Mouse (Mus musculus): Measurements from ENCODE around the gene Gpm6a. TPM values are rescaled to one million over a fixed set of nuclear protein-coding genes. Genes with fewer than 3 reads are reported as not detected.

The Gpm6a gene
- polyA plus RNA-seq, 1 experiment from 2014 or later, result 3.6 TPM

DNA sequence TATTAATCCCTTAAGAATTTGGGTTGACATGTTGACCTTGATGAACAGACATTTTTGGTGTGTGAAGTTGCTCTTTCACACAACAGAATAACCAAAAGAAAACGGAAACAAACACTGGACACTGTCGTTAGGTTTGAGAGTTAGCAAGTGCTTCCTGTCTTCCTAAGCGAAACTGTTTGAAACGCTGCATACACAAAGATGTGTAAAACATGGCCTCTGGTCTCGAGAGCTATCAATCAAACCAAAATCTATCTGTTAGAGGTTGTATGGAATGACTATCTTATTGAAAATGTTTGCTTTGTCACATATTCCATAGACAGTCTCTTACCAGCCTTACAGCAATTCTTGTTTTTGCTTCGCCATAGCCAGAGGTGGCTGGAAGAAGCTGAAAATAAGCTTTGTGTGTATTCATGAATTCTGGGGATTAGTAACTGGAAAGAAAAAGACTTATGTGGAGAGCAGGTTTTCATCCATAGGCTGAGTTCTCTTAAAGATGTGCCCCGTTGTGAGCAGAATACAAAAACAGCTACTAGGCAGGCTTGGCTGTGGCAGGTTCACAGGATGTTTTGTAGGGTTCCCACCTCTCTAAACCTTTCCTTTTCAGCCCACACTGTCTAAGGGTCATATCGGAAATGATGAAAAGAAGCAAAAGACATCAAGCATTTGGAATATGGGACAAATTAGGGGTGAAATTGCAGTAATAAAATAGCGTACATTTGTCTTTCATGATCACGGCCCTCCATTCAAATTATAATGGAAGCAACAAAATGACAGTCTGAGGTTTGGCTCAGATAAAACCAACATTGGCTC is 71.4 kb downstream of the Gpm6a start:
- no peaks in the 10 kb centered on the region for H3K9me3 ChIP-seq (ENCODE audit: low read length)
- TF ChIP-seq EP300 (IDR thresholded peaks at IDR 0.05; ENCODE audit: low read depth), result no peak
- no peak for TF ChIP-seq CTCF (IDR thresholded peaks at IDR 0.05; ENCODE audit: low read depth)
- 59% methylated on average over 10 of the region's 10 CpGs for WGBS (ENCODE audit: insufficient replicate concordance)
- ATAC-seq, result no peak
- H3K9ac ChIP-seq (replicated peaks), result no peak overlapping the region
- H3K4me2 ChIP-seq (ENCODE audit: low read depth, low read length), result no peak overlapping the region
- no peak overlapping the region for H3K4me3 ChIP-seq (ENCODE audit: low read depth, low read length)
- no peaks in the 10 kb centered on the region for H3K4me1 ChIP-seq (ENCODE audit: insufficient read depth)
- no peaks in the 10 kb centered on the region for H3K36me3 ChIP-seq (replicated peaks; ENCODE audit: insufficient read depth, low read length)
- no peaks in the 10 kb centered on the region for H3K27me3 ChIP-seq (ENCODE audit: insufficient read depth, low read length)
- DNase-seq, result no peak
- H3K27ac ChIP-seq (ENCODE audit: low read depth), result no peak overlapping the region

DNA sequence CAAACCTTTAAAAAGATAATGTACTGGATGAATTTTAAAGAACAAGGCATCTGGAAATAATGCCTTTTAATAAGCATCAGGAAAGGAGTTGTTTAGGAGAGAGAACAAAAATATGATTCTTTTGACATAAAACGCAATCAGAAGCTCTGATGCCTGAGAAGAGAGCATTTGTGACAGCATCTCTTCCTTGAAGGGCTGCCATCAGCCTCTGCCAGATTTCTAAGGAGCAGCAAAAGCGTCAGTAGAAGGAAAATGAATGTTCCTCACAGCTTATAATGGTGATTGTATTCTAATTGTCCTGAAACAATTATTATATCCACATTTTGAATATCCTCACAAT is 72.0 kb downstream of the Gpm6a start:
- 70% methylated on average over 2 of the region's 2 CpGs for WGBS (ENCODE audit: insufficient replicate concordance)
- H3K4me3 ChIP-seq (ENCODE audit: low read depth, low read length), result no peak overlapping the region
- ATAC-seq (no peak), DNase-seq (no peak)
- no peak overlapping the region for H3K27ac ChIP-seq (ENCODE audit: low read depth)
- H3K9me3 ChIP-seq (ENCODE audit: low read length), result no peaks in the 10 kb centered on the region
- H3K9ac ChIP-seq (replicated peaks), result no peak overlapping the region
- no peak overlapping the region for H3K4me2 ChIP-seq (ENCODE audit: low read depth, low read length)
- no peak for TF ChIP-seq CTCF (IDR thresholded peaks at IDR 0.05; ENCODE audit: low read depth)
- no peak for TF ChIP-seq EP300 (IDR thresholded peaks at IDR 0.05; ENCODE audit: low read depth)
- H3K36me3 ChIP-seq (replicated peaks; ENCODE audit: insufficient read depth, low read length), result no peaks in the 10 kb centered on the region
- H3K4me1 ChIP-seq (ENCODE audit: insufficient read depth), result no peaks in the 10 kb centered on the region
- no peaks in the 10 kb centered on the region for H3K27me3 ChIP-seq (ENCODE audit: insufficient read depth, low read length)

DNA sequence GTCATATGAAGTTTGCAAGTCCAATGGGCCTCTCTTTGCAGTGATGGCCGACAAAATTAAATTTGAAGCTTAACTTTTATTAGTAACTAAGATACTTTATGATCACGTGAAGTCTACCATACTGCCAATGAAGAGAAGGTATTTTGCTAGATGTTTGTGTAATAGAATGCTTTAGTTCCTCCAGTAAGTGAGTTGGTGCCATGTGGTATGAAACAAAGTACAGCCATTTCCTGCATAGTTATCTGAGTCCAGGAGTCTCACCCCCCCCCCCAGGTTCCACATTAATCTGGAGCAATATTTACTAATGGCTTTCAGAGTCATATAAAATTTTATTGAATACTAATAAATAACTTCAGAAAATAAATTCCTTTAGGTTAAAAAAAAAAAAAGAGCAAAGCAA is 73.7 kb downstream of the Gpm6a start:
- no peak for DNase-seq
- no peaks in the 10 kb centered on the region for H3K36me3 ChIP-seq (replicated peaks; ENCODE audit: insufficient read depth, low read length)
- no peaks in the 10 kb centered on the region for H3K27me3 ChIP-seq (ENCODE audit: insufficient read depth, low read length)
- H3K27ac ChIP-seq (ENCODE audit: low read depth), result no peak overlapping the region
- H3K4me3 ChIP-seq (ENCODE audit: low read depth, low read length), result no peak overlapping the region
- TF ChIP-seq EP300 (IDR thresholded peaks at IDR 0.05; ENCODE audit: low read depth) (no peak), CTCF (IDR thresholded peaks at IDR 0.05; ENCODE audit: low read depth) (no peak)
- H3K9me3 ChIP-seq (ENCODE audit: low read length), result no peaks in the 10 kb centered on the region
- WGBS (ENCODE audit: insufficient replicate concordance), result 66% methylated on average over 2 of the region's 2 CpGs
- no peak for ATAC-seq
- no peak overlapping the region for H3K9ac ChIP-seq (replicated peaks)
- no peaks in the 10 kb centered on the region for H3K4me1 ChIP-seq (ENCODE audit: insufficient read depth)
- H3K4me2 ChIP-seq (ENCODE audit: low read depth, low read length), result no peak overlapping the region

DNA sequence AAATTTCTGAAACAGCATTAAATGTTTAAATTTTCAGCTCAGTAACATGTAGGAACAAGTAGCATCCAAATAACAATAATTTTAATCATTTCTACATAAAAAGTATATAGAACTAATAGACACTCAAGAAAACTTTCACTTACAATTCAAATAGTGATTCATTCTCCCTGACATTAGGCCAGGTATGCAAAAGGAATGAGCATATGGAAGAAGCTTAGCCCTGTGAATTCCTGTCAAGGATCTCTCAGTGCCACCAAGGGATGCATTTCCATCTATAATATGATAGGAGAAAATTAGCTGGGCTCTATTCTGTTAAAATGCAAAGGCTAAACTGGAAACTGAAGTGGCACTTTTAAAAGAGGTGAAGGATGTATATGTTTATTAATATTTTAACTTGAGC is 76.5 kb downstream of the Gpm6a start:
- ATAC-seq, result no peak

DNA sequence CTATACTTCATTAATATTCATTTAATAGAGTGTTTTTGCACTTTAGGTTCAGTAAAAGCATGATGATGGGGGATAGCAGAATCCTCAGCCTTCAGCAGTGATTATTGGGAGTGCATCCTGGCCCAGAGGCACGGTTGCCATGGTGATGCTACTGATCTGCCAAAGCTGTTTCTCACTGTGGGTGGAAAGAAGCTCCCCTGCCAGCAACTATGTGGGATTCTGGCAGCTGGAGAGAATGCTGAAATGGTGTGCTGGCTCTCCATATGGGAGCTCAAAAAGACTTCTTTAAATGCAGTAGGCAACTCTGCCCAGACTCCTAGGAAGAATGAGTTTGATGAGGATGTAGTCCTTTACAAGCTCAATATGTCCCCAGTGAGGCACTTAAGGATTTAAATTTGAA is 79.7 kb downstream of the Gpm6a start:
- Histone ChIP-seq H3K27ac (ENCODE audit: low read depth) (no peak overlapping the region), H3K4me1 (ENCODE audit: insufficient read depth) (no peaks in the 10 kb centered on the region), H3K4me3 (ENCODE audit: low read depth, low read length) (no peak overlapping the region), H3K27me3 (ENCODE audit: insufficient read depth, low read length) (no peaks in the 10 kb centered on the region), H3K36me3 (replicated peaks; ENCODE audit: insufficient read depth, low read length) (no peaks in the 10 kb centered on the region), H3K9me3 (ENCODE audit: low read length) (no peaks in the 10 kb centered on the region), H3K9ac (replicated peaks) (no peak overlapping the region), H3K4me2 (ENCODE audit: low read depth, low read length) (no peak overlapping the region)
- no peak for TF ChIP-seq EP300 (IDR thresholded peaks at IDR 0.05; ENCODE audit: low read depth)
- no peak for TF ChIP-seq CTCF (IDR thresholded peaks at IDR 0.05; ENCODE audit: low read depth)
- 15% methylated on average over 1 of the region's 1 CpGs for WGBS (ENCODE audit: insufficient replicate concordance)
- DNase-seq, result no peak
- no peak for ATAC-seq

More for the DNA sequence above, 76.5 kb downstream of the Gpm6a start:
- Histone ChIP-seq H3K9ac (replicated peaks) (no peak overlapping the region), H3K27me3 (ENCODE audit: insufficient read depth, low read length) (no peaks in the 10 kb centered on the region), H3K9me3 (ENCODE audit: low read length) (no peaks in the 10 kb centered on the region), H3K36me3 (replicated peaks; ENCODE audit: insufficient read depth, low read length) (no peaks in the 10 kb centered on the region), H3K4me1 (ENCODE audit: insufficient read depth) (no peaks in the 10 kb centered on the region), H3K27ac (ENCODE audit: low read depth) (no peak overlapping the region), H3K4me3 (ENCODE audit: low read depth, low read length) (no peak overlapping the region), H3K4me2 (ENCODE audit: low read depth, low read length) (no peak overlapping the region)
- TF ChIP-seq CTCF (IDR thresholded peaks at IDR 0.05; ENCODE audit: low read depth), result no peak
- no peak for DNase-seq

DNA sequence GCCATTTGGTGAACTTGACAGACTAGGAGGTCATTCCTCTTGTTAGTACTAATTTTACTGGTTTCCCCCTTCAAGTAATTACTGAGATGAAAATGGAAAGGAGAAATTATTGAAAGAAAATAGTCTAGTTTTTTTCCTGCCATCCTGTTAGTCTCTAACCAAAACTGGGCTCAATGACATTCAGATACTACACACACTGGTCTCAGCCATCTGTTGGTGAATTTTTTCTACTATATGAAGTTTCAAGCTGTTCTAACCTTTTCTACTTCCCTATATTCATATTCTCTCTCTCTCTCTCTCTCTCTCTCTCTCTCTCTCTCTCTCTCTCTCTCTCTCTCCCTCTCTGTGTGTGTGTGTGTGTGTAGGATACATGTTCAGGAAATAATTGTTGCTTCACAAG is 80.8 kb downstream of the Gpm6a start:
- TF ChIP-seq CTCF (IDR thresholded peaks at IDR 0.05; ENCODE audit: low read depth), result no peak
- no peak for TF ChIP-seq EP300 (IDR thresholded peaks at IDR 0.05; ENCODE audit: low read depth)

DNA sequence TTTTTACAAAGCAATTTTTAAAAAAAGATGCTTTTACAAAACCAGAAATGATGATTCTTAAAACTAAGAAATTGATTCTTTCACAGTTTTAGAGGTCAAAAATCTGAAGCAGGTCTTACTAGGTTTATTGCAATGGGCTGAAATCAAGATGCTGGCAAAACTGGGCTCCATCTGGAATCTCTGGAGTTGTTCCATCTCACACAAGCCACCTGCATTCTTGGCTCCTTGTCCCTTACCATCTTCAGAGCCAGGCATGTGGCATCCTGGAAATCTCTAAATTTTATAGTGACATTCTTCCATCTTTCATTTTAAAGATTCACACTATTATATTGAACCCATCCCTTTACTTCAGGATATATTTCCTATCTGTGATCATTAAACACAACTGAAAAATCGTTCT is 88.3 kb downstream of the Gpm6a start:
- ATAC-seq, result no peak
- 25% methylated on average over 1 of the region's 1 CpGs for WGBS (ENCODE audit: insufficient replicate concordance)
- no peaks in the 10 kb centered on the region for H3K9me3 ChIP-seq (ENCODE audit: low read length)

More for the DNA sequence above, 80.8 kb downstream of the Gpm6a start:
- H3K36me3 ChIP-seq (replicated peaks; ENCODE audit: insufficient read depth, low read length), result no peaks in the 10 kb centered on the region
- no peak overlapping the region for H3K9ac ChIP-seq (replicated peaks)
- no peaks in the 10 kb centered on the region for H3K27me3 ChIP-seq (ENCODE audit: insufficient read depth, low read length)
- no peaks in the 10 kb centered on the region for H3K4me1 ChIP-seq (ENCODE audit: insufficient read depth)
- no peak overlapping the region for H3K27ac ChIP-seq (ENCODE audit: low read depth)
- no peak overlapping the region for H3K4me3 ChIP-seq (ENCODE audit: low read depth, low read length)
- DNase-seq (no peak), ATAC-seq (no peak)
- H3K9me3 ChIP-seq (ENCODE audit: low read length), result no peaks in the 10 kb centered on the region
- no peak overlapping the region for H3K4me2 ChIP-seq (ENCODE audit: low read depth, low read length)

More for the DNA sequence above, 88.3 kb downstream of the Gpm6a start:
- Histone ChIP-seq H3K27me3 (ENCODE audit: insufficient read depth, low read length) (no peaks in the 10 kb centered on the region), H3K36me3 (replicated peaks; ENCODE audit: insufficient read depth, low read length) (no peaks in the 10 kb centered on the region), H3K27ac (ENCODE audit: low read depth) (no peak overlapping the region), H3K4me2 (ENCODE audit: low read depth, low read length) (no peak overlapping the region), H3K4me3 (ENCODE audit: low read depth, low read length) (no peak overlapping the region), H3K4me1 (ENCODE audit: insufficient read depth) (no peaks in the 10 kb centered on the region), H3K9ac (replicated peaks) (no peak overlapping the region)
- TF ChIP-seq CTCF (IDR thresholded peaks at IDR 0.05; ENCODE audit: low read depth) (no peak), EP300 (IDR thresholded peaks at IDR 0.05; ENCODE audit: low read depth) (no peak)
- no peak for DNase-seq

All from liver, postnatal 0 days (tissue).